Mouse (Mus musculus): Measurements from ENCODE around the gene Comtd1. TPM values are rescaled to one million over a fixed set of nuclear protein-coding genes. Genes with fewer than 3 reads are reported as not detected.
A peak's percentile ranks its signal among the peaks of the same experiment; 100 is the strongest.

The Comtd1 gene
- 2.9 to 11.5 TPM (median 8.0 TPM) in 3 replicates for total RNA-seq (2017)

- peak; percentile 87 for ATAC-seq (replicated peaks; ENCODE audit: insufficient number of reproducible peaks, low FRiP score, low TSS enrichment, poor library complexity, severe bottlenecking)
These were observed at the start of gene Comtd1 for GRCm38 (mm10) chr14:21848166-21849154. Gene Comtd1 (minus strand): TSS chr14:21848977.

DNA sequence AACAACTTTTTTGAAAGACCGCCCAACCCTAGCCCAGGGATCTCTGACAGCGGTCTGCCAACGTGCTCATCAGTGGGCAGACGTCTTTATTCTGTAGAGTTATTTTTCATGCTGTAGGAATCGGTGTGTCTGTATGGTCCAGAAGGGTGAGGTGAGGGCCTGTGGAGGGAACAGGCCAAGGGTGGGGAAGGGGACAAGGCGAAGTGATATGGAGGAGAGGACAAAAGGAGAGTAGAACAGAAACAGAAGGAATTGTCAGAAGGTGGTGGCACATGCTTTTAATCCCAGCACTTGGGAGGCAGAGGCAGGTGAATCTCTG, 43.5 kb upstream of the Comtd1 start:
- no peak for ATAC-seq (replicated peaks; ENCODE audit: insufficient number of reproducible peaks, low FRiP score, low TSS enrichment, poor library complexity, severe bottlenecking)

- ATAC-seq (replicated peaks; ENCODE audit: insufficient number of reproducible peaks, low FRiP score, low TSS enrichment, poor library complexity, severe bottlenecking): no peak
These were observed 43.0 kb upstream of the Comtd1 start for GRCm38 (mm10) chr14:21891581-21892340.

DNA sequence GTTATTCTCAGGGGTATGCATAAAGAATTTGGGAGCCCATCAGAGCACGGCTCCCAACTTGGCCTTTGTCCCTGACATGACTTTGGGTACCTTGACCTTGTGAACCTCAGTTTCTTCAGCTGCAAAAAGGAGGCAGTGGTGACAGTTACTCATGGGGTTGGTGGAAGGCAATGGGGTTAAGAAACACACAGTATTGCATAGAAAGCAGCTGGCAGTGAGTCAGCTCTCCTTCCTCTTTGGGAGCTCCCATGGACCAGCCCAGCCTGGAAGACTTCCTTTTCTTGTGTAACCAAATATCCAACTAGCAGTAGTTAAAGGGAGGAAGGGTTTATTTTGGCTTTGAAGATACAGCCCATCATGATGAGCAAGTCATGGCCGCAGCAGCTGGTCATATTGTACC, 41.7 kb upstream of the Comtd1 start:
- ATAC-seq (replicated peaks; ENCODE audit: insufficient number of reproducible peaks, low FRiP score, low TSS enrichment, poor library complexity, severe bottlenecking): peak; percentile 68

DNA sequence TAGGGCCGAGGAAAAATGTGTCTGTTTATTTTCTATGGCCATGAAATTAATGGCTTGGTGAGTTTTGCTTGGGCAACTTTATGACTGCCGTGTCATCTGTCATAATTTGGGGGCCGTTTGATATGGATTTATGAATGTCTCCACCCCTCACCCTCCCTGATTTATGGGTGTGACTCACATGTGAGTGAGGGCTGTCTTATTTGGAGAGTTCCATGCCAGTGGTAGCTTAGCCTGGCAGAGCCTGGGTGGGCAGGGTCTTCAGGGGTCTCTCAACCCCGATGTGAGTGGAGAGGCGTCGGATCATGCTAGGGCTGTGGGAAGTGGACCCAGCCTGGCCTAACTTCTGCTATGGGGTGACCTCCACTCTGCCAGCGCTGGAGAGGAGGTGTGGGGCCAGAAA, 18.0 kb upstream of the Comtd1 start:
- no peak for ATAC-seq (replicated peaks; ENCODE audit: insufficient number of reproducible peaks, low FRiP score, low TSS enrichment, poor library complexity, severe bottlenecking)

- no peak for ATAC-seq (replicated peaks; ENCODE audit: insufficient number of reproducible peaks, low FRiP score, low TSS enrichment, poor library complexity, severe bottlenecking)
These were observed 17.5 kb upstream of the Comtd1 start for GRCm38 (mm10) chr14:21866291-21866690.

DNA sequence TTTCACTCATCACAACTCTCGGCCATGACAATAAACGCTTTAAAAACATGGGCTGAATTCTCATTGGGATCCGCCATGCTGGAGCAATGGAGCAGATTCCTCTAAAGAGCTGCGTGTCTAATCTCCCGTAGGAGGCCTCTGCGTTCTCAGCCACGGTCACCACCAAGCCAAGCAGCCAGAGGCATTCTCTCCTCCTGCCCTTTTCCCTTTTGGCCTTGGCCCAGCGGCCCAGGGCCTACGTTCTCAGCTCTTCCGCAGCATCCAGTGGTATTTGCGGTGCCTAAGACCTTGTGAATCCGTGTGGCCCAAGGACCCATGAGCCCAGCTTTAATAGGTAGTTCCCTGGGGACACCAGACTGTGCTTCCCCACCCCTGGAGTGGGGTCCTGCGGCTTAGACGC, 8.1 kb upstream of the Comtd1 start:
- ATAC-seq (replicated peaks; ENCODE audit: insufficient number of reproducible peaks, low FRiP score, low TSS enrichment, poor library complexity, severe bottlenecking): no peak

DNA sequence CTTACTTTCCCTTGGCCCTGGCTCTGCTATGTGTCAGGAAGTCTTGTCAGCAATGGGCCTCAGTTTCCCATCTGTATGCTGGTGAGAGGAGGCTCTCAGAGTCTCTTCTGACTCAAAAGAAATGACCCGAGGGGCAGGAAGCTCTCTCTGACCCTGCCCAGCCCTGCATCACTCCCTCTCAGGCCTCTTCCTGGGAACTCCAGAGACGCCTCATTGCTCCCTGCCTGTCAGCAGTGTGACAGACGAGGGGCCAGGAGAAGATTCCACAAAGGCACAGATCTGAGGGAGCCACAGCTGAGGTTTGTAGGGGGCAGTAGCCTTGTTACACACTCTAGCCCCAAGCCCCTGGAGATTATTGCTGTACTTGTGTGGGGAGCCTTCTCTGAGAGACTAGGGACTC, 7.2 kb upstream of the Comtd1 start:
- ATAC-seq (replicated peaks; ENCODE audit: insufficient number of reproducible peaks, low FRiP score, low TSS enrichment, poor library complexity, severe bottlenecking): no peak

GRCm38 (mm10) chr14:21854271-21854670, 5.5 kb upstream of the Comtd1 start:
- ATAC-seq (replicated peaks; ENCODE audit: insufficient number of reproducible peaks, low FRiP score, low TSS enrichment, poor library complexity, severe bottlenecking): no peak

GRCm38 (mm10) chr14:21853456-21854109, 4.8 kb upstream of the Comtd1 start:
- 0 out of 2 replicates have a peak, but pooled peaks have one; percentile 23 for ATAC-seq (replicated peaks; ENCODE audit: insufficient number of reproducible peaks, low FRiP score, low TSS enrichment, poor library complexity, severe bottlenecking)

GRCm38 (mm10) chr14:21851996-21852791, 3.4 kb upstream of the Comtd1 start:
- ATAC-seq (replicated peaks; ENCODE audit: insufficient number of reproducible peaks, low FRiP score, low TSS enrichment, poor library complexity, severe bottlenecking): peak; percentile 31

- no peak for ATAC-seq (replicated peaks; ENCODE audit: insufficient number of reproducible peaks, low FRiP score, low TSS enrichment, poor library complexity, severe bottlenecking)
These were observed 1.8 kb upstream of the Comtd1 start for GRCm38 (mm10) chr14:21850419-21851127.

DNA sequence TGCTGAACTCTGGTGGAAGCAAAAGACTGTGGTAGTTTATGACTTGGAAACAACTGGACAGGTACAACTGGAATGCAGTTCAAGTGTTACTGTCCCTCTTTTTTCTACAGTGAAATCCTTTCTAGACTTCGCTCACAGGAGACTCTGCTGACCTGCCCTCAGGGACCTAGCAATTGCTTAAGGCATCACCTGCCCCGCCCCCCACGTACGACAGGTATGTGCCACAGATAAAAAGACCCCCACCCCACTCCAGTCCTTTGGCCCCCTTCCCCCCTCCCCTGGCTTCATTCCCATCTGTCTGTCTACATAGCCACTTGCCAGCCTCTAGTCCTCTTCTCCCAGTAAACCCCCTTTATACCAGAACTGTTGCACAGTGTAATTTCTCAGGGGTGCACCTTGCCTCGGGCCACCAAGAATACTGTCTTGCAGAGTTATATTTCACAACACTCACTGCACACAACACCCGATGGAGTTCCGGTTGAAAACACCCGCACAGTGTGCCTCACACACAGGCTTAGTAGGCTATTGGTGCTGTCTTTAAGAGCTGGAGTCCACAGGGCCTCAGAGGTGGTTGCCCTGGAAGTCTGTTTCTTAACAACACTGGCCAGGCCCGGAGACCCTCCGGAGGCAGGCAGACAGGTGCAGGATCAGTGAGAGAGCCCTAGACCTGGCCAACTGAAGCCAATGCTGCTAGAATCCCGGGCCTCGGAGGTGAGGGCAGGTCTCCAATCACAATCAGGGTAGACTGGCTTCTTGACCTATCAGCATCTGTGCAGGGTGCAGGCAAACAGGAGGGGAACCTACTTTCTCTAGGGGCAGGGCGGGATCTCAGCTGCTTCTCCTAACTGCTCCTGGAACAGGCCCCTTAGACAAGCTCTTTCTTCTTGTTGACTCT, 994 bp upstream of the Comtd1 start:
- no peak for ATAC-seq (replicated peaks; ENCODE audit: insufficient number of reproducible peaks, low FRiP score, low TSS enrichment, poor library complexity, severe bottlenecking)

DNA sequence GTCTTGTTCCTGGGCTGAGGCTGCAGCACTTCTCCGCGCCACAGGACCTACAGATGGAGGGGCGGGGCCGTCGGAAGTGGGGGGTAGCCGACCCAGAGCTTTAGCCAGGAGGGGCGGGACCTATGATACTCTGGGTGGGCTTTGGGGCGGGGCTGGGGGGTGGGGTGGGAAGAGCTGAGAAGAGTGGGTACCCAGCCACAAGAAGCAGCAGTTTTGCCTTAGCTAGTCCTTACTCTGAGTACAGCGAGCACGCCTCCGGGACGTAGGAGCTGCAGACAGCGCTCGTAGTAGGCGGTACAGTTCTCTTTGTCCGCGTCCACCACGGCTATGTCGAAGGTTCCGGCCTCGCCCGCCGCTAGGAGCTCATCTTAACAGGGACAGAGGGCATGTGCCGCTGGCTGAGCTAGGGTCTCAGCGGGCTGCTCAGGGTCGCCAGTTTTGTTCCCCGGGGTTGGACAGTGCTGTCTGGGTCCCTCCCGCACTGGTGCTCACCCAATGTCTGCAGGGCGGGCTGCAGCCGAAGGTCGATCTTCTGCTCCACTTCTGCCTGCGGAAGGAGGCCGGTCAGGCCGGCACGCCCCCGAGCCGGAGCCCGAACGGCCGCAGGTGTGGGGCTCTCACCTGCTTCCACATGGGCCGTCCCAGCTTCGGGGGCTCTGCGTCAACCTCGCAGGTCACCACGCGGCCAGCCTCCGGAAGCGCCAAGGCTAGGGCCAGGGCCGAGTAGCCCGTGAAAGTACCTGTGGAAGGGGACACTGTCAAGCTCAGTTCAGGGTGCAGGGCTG, 1.2 kb downstream of the Comtd1 start:
- no peak for ATAC-seq (replicated peaks; ENCODE audit: insufficient number of reproducible peaks, low FRiP score, low TSS enrichment, poor library complexity, severe bottlenecking)

DNA sequence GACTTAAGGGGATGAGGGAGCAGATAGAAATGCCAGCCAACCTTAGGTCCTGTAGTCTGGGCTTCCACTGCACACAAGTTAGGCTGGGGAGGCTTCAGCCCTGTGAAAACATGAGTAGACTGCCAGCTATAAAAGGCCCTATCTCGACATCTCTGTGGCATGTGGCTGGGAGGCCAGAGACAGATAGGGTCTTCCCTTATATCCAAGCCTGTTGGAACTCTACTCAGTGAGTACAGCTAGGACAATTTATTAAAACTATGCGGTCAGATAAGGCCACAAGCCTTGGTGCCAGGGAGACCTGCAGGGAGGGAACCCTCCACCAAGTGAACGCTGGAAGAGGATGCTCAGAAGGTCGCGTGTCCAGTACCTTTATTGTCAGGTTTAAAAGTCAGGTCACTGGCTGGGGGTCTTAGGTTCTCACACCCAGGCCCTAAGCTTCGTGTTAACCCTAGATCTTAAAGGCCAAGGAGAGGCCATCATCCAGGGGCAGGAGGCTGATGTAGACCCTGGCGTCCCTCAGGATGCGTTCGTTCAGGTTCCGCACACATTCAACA, 1.9 kb downstream of the Comtd1 start:
- no peak for ATAC-seq (replicated peaks; ENCODE audit: insufficient number of reproducible peaks, low FRiP score, low TSS enrichment, poor library complexity, severe bottlenecking)

DNA sequence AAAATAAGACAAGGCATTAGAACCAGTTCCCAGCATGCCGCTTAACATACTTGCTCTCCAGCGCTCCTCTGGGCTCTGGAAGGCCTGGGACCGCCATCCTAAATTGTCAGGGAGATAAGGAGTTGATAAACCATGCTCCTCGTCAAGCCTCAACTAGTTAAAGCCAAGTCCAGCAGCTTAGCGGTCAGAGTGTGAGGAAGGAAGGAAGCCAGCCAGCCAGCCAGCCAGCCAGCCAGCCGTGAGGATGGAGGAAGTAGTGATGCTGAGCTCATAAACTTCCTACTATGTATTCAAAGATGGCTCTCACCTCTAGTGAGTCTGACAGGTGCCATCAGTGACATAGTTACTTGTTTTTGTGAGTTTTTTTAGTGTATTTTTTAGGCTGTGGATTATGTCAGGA, 5.5 kb downstream of the Comtd1 start:
- no peak for ATAC-seq (replicated peaks; ENCODE audit: insufficient number of reproducible peaks, low FRiP score, low TSS enrichment, poor library complexity, severe bottlenecking)
